Comparison of ENCODE assay signal across 8 mouse cellular contexts in the genomic region with DNA sequence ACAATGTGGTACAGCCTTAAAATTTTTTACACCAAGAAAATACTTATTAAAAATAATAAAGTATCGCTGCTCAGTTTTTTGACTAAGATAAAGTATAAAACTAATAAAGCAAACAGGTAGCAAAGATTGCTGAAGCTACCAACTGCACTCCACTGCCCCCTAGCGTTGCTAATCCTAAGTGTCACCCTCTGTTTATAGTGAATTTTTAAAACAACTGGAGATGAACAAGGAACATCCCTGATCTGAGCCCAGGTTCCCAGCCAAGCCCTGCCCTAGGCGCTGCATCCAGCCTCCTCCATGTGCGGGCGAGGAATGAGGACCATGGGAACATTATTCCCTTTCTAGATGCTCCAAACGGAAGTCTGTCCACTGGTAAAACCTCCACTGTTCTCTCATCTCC. TPM values are rescaled to one million over a fixed set of nuclear protein-coding genes. Genes with fewer than 3 reads are reported as not detected.
DNase-seq lines count a peak whose midpoint lies in the region; ATAC-seq lines count a peak whose summit lies in the region.

No protein-coding gene starts in this region.

- peak; percentile 64 for ATAC-seq in megakaryocyte, adult 5-6 weeks (ENCODE audit: poor library complexity, severe bottlenecking)

- intact Hi-C loops in heart, postnatal 25 days (cut with DNase I) = loop anchor here (1.0 kb wide), 1 partner anchor 158 kb away; no protein-coding TSS in a partner anchor

- peak; percentile 27 to 75 for DNase-seq in heart, adult 18-20 months
- no peak for DNase-seq in heart, postnatal 25 days (ENCODE audit: low spot score)
- DNase-seq in urinary bladder, adult 18-20 months (ENCODE audit: low spot score in 2 of 2) = peak; percentile 18 to 26
- DNase-seq in urinary bladder, adult 2 months (ENCODE audit: low spot score) = no peak
- DNase-seq in cerebellum, postnatal 36 days = peak; percentile 42 to 53
- DNase-seq in kidney, postnatal 14 days = peak; percentile 56
- DNase-seq in thymus, postnatal 0 days (ENCODE audit: low spot score) = peak; percentile 46

RNA-seq across cellular contexts. Expression of a gene that starts 19.2 kb away (rescaled TPM):
- 10 to 100 TPM; 70.3 to 73.4 TPM for total RNA-seq in heart, adult 18-20 months (2021)
- 10 to 100 TPM; 72.5 to 82.2 TPM for total RNA-seq in heart, postnatal 25 days (2021)
- polyA plus RNA-seq in urinary bladder, adult 2 months (2012; rRNA removed) = 130 and 138 TPM in 2 replicates
- 134 and 153 TPM in 2 replicates for total RNA-seq in megakaryocyte, adult 5-6 weeks (2015)
- total RNA-seq in megakaryocyte, adult 5-6 weeks (2017) = 234 and 235 TPM in 2 replicates
- 118 and 131 TPM in 2 replicates for polyA plus RNA-seq in thymus, postnatal 0 days (2015; fragmentation: Nextera tagmentation; extraction: Ambion mirVana)

RNA-seq across cellular contexts. Expression of a gene that starts 37.9 kb away (rescaled TPM):
- total RNA-seq in heart, adult 18-20 months (2021) = under 1 TPM; 0.31 to 0.32 TPM
- total RNA-seq in heart, postnatal 25 days (2021) = under 1 TPM; 0.50 to 0.70 TPM
- 0.09 and 0.18 TPM in 2 replicates for polyA plus RNA-seq in urinary bladder, adult 2 months (2012; rRNA removed)
- not detected in 2 replicates for total RNA-seq in megakaryocyte, adult 5-6 weeks (2015)
- not detected in 2 replicates for total RNA-seq in megakaryocyte, adult 5-6 weeks (2017)
- polyA plus RNA-seq in thymus, postnatal 0 days (2015; fragmentation: Nextera tagmentation; extraction: Ambion mirVana) = 0.08 and 0.14 TPM in 2 replicates

Comparison
In these comparisons a context has a peak if more than half of its experiments do, and no peak if none do; other contexts are left out.
1. DNase-seq: peak in heart, adult 18-20 months (2 of 2), urinary bladder, adult 18-20 months (2 of 2), cerebellum, postnatal 36 days (2 of 2), kidney, postnatal 14 days (single experiment) and thymus, postnatal 0 days (single experiment); none in heart, postnatal 25 days (single experiment) and urinary bladder, adult 2 months (single experiment).